In genomic region chr4:32045234-32045633, GRCm38 (mm10) we compare ENCODE assay signal across 16 mouse cellular contexts.
DNase-seq lines count a peak whose midpoint lies in the region; ATAC-seq and TF ChIP-seq lines count a peak whose summit lies in the region.
"Had no signal": no experiment of that assay in that cellular context is flagged by ENCODE, and none has a peak within 500 bp of the region (broad histone marks: within the 10 kb centered on the region; RNA-seq: fewer than 3 reads in every experiment).

No protein-coding gene starts in this region.

- no peak for ATAC-seq in midbrain, postnatal 0 days (ENCODE audit: low FRiP score)
- 0 out of 2 replicates have a peak, but pooled peaks have one; percentile 38 for ATAC-seq in kidney, embryonic 15.5 days (replicated peaks; ENCODE audit: low FRiP score)
- ATAC-seq in limb, embryonic 11.5 days (ENCODE audit: insufficient number of reproducible peaks, low FRiP score, low TSS enrichment, low read depth) = no peak
- no peak for ATAC-seq in heart, embryonic 12.5 days (ENCODE audit: insufficient number of reproducible peaks, low FRiP score)
- ATAC-seq: inflammation-experienced regulatory T-cells, adult 6 months had no signal

- DNase-seq in midbrain, embryonic 10.5 days (ENCODE audit: low spot score) = peak; percentile 52
- no peak for DNase-seq in midbrain, postnatal 0 days (ENCODE audit: low spot score)
- peak; percentile 71 for DNase-seq in embryo, embryonic 10 days (ENCODE audit: low spot score)
- peak; percentile 38 for DNase-seq in limb, embryonic 11.5 days (ENCODE audit: low spot score)
- no peak for DNase-seq in layer of hippocampus, adult 18-20 months (ENCODE audit: low spot score in 2 of 2)
- DNase-seq: adrenal gland, adult 8-10 months; cerebellum, adult 18-20 months; gastrocnemius, postnatal 36 days; lung, adult 18-20 months; right cerebral cortex, postnatal 14 days had no signal

- H3K4me1 ChIP-seq in midbrain, embryonic 10.5 days = peaks cover 39% of the 10 kb centered on the region
- H3K4me1 ChIP-seq in midbrain, postnatal 0 days (ENCODE audit: insufficient read depth, low read length) = no peaks in the 10 kb centered on the region
- H3K4me1 ChIP-seq in kidney, embryonic 15.5 days = peaks cover 13% of the 10 kb centered on the region
- H3K4me1 ChIP-seq in limb, embryonic 11.5 days (ENCODE audit: control insufficient read depth, insufficient read depth, low read length) = peaks cover 4% of the 10 kb centered on the region; the same call in 1 of the 2 replicates
- H3K4me1 ChIP-seq in heart, embryonic 12.5 days (replicated peaks) = no peaks in the 10 kb centered on the region
- H3K4me1 ChIP-seq: heart, embryonic 13.5 days; limb, embryonic 15.5 days had no signal

- H3K27me3 ChIP-seq in midbrain, embryonic 10.5 days (ENCODE audit: low read depth, poor library complexity, severe bottlenecking) = no peaks in the 10 kb centered on the region
- H3K27me3 ChIP-seq in midbrain, postnatal 0 days (ENCODE audit: insufficient read depth, low read length) = no peaks in the 10 kb centered on the region
- H3K27me3 ChIP-seq in kidney, embryonic 15.5 days = no peaks in the 10 kb centered on the region
- H3K27me3 ChIP-seq in limb, embryonic 11.5 days (ENCODE audit: control insufficient read depth, insufficient read depth, low read length) = no peaks in the 10 kb centered on the region
- H3K27me3 ChIP-seq in heart, embryonic 12.5 days (replicated peaks) = no peaks in the 10 kb centered on the region
- H3K27me3 ChIP-seq: heart, embryonic 13.5 days; limb, embryonic 15.5 days had no signal

- no peak overlapping the region for H3K4me3 ChIP-seq in midbrain, embryonic 10.5 days
- no peak overlapping the region for H3K4me3 ChIP-seq in midbrain, postnatal 0 days (ENCODE audit: low read depth, low read length)
- no peak overlapping the region for H3K4me3 ChIP-seq in kidney, embryonic 15.5 days (replicated peaks)
- H3K4me3 ChIP-seq in limb, embryonic 11.5 days (ENCODE audit: low read depth, low read length) = no peak overlapping the region
- no peak overlapping the region for H3K4me3 ChIP-seq in heart, embryonic 12.5 days
- H3K4me3 ChIP-seq: heart, embryonic 13.5 days; limb, embryonic 15.5 days had no signal

- no peaks in the 10 kb centered on the region for H3K9me3 ChIP-seq in midbrain, embryonic 10.5 days (replicated peaks)
- H3K9me3 ChIP-seq in midbrain, postnatal 0 days (ENCODE audit: low read length) = no peaks in the 10 kb centered on the region
- no peaks in the 10 kb centered on the region for H3K9me3 ChIP-seq in kidney, embryonic 15.5 days (replicated peaks)
- H3K9me3 ChIP-seq in limb, embryonic 11.5 days (ENCODE audit: control insufficient read depth, low read length) = no peaks in the 10 kb centered on the region
- H3K9me3 ChIP-seq in heart, embryonic 12.5 days (replicated peaks) = no peaks in the 10 kb centered on the region
- H3K9me3 ChIP-seq: heart, embryonic 13.5 days; limb, embryonic 15.5 days had no signal

- TF ChIP-seq CTCF in midbrain, postnatal 0 days (IDR thresholded peaks at IDR 0.05) = no peak

- H3K9ac ChIP-seq in midbrain, postnatal 0 days (replicated peaks; ENCODE audit: low read length, poor library complexity, severe bottlenecking) = no peak overlapping the region
- H3K9ac ChIP-seq in kidney, embryonic 15.5 days = no peak overlapping the region
- H3K9ac ChIP-seq in limb, embryonic 11.5 days (ENCODE audit: low read length) = no peak overlapping the region
- H3K9ac ChIP-seq in heart, embryonic 12.5 days = no peak overlapping the region
- H3K9ac ChIP-seq: heart, embryonic 13.5 days; limb, embryonic 15.5 days had no signal

- WGBS in midbrain, embryonic 10.5 days = 10% methylated on average over 5 of the region's 5 CpGs
- WGBS in midbrain, postnatal 0 days = 17% methylated on average over 5 of the region's 5 CpGs
- WGBS in kidney, embryonic 15.5 days = 12% methylated on average over 5 of the region's 5 CpGs
- WGBS in limb, embryonic 11.5 days = 10% methylated on average over 5 of the region's 5 CpGs
- 24% methylated on average over 5 of the region's 5 CpGs for WGBS in heart, embryonic 12.5 days

- H3K4me2 ChIP-seq in midbrain, postnatal 0 days (ENCODE audit: low read depth, low read length, poor library complexity, severe bottlenecking) = no peak overlapping the region
- H3K4me2 ChIP-seq in kidney, embryonic 15.5 days = no peak overlapping the region
- H3K4me2 ChIP-seq in limb, embryonic 11.5 days (ENCODE audit: low read depth, severe bottlenecking) = no peak overlapping the region
- no peak overlapping the region for H3K4me2 ChIP-seq in heart, embryonic 12.5 days
- H3K4me2 ChIP-seq: heart, embryonic 13.5 days; limb, embryonic 15.5 days had no signal

- no peaks in the 10 kb centered on the region for H3K36me3 ChIP-seq in midbrain, embryonic 10.5 days
- H3K36me3 ChIP-seq in midbrain, postnatal 0 days (ENCODE audit: insufficient read depth, low read length) = no peaks in the 10 kb centered on the region
- no peaks in the 10 kb centered on the region for H3K36me3 ChIP-seq in kidney, embryonic 15.5 days
- H3K36me3 ChIP-seq in limb, embryonic 11.5 days (ENCODE audit: control insufficient read depth, insufficient read depth, low read length) = no peaks in the 10 kb centered on the region
- H3K36me3 ChIP-seq in heart, embryonic 12.5 days = no peaks in the 10 kb centered on the region
- H3K36me3 ChIP-seq: heart, embryonic 13.5 days; limb, embryonic 15.5 days had no signal

- peak overlapping the region; percentile 50 for H3K27ac ChIP-seq in midbrain, embryonic 10.5 days (replicated peaks)
- no peak overlapping the region for H3K27ac ChIP-seq in midbrain, postnatal 0 days (ENCODE audit: low read depth, low read length)
- no peak overlapping the region for H3K27ac ChIP-seq in kidney, embryonic 15.5 days
- no peak overlapping the region for H3K27ac ChIP-seq in limb, embryonic 11.5 days (replicated peaks; ENCODE audit: low read depth, low read length)
- H3K27ac ChIP-seq in heart, embryonic 12.5 days (ENCODE audit: poor library complexity, severe bottlenecking) = no peak overlapping the region
- H3K27ac ChIP-seq: heart, embryonic 13.5 days; limb, embryonic 15.5 days; macrophage had no signal

Comparison
In these comparisons a context has a peak if more than half of its experiments do, and no peak if none do; other contexts are left out.
1. DNase-seq: peak in midbrain, embryonic 10.5 days (single experiment), embryo, embryonic 10 days (single experiment) and limb, embryonic 11.5 days (single experiment); none in midbrain, postnatal 0 days (single experiment) and layer of hippocampus, adult 18-20 months (0 of 2).